Mouse (Mus musculus) layer of hippocampus, adult 6 months (tissue): ENCODE measurements around the gene Cd48. TPM values are rescaled to one million over a fixed set of nuclear protein-coding genes. Genes with fewer than 3 reads are reported as not detected.

Experiments
- long read RNA-seq, 2 experiments: library from polyadenylated mRNA; unstranded; transcript quantifications; one replicate each; pipeline ENCODE4 v2.0.0; 2019 to 2020
- microRNA-seq: library from miRNA; unstranded; fragments of <30 nt; microRNA quantifications from one replicate; pipeline ENCODE4 v1.2.0, GENCODE M21; 2020
- polyA plus RNA-seq: library from polyadenylated mRNA; unstranded; fragments of <200 nt; fragmentation: Nextera tagmentation; gene quantifications from 2 replicates; pipeline ENCODE4 v1.2.3, GENCODE M21; 2021

The Cd48 gene
- 1.8 and 2.0 TPM in 2 replicates for polyA plus RNA-seq
- long read RNA-seq, experiment 1, transcript Cd48-202 (4 exons, 1,186 nt) = major isoform, 5 of 5 reads
- long read RNA-seq, experiment 1, partial matches to known transcripts = 0 of 5 reads
- long read RNA-seq, experiment 1, other reads (novel, unspliced or antisense) = 0 of 5 reads
- long read RNA-seq, experiment 2, partial matches to known transcripts = 0 of 1 reads
- long read RNA-seq, experiment 2, other reads (novel, unspliced or antisense) = 0 of 1 reads

GRCm38 (mm10) chr1:171681531-171682299 lies at the start of gene Cd48:
Cd48 (plus strand) TSS chr1:171682009.

GRCm38 (mm10) chr1:171652734-171653133 lies 29.1 kb upstream of the Cd48 start, which contains the start of gene Slamf7:
Slamf7 (minus strand) TSS chr1:171653035.

Small RNA genes lying within 50 kb of the gene (microRNA-seq; reads per million reads assigned to microRNA genes)
- gene Mir7683 = not detected

Other genes starting within 250 kb of the Cd48 start
- 9.5 and 13.0 TPM in 2 replicates for gene F11r, start 244.5 kb upstream of the Cd48 start, polyA plus RNA-seq
- 7.4 and 7.6 TPM in 2 replicates for gene Alyref2, start 178.5 kb upstream of the Cd48 start, polyA plus RNA-seq
- not detected in 2 replicates for gene Itln1, start 146.7 kb upstream of the Cd48 start, polyA plus RNA-seq
- not detected in 2 replicates for gene Cd244a, start 122.8 kb upstream of the Cd48 start, polyA plus RNA-seq
- 0.10 and 0.11 TPM in 2 replicates for gene Ly9, start 74.6 kb upstream of the Cd48 start, polyA plus RNA-seq
- gene Slamf7, start 29.0 kb upstream of the Cd48 start, polyA plus RNA-seq = not detected in 2 replicates
- gene Slamf1, start 85.1 kb downstream of the Cd48 start, polyA plus RNA-seq = 0.16 and 0.24 TPM in 2 replicates
- gene Cd84, start 157.7 kb downstream of the Cd48 start, polyA plus RNA-seq = 2.1 and 2.5 TPM in 2 replicates
- not detected in 2 replicates for gene Gm10521, start 213.7 kb downstream of the Cd48 start, polyA plus RNA-seq
- 0.41 and 1.1 TPM in 2 replicates for gene Slamf6, start 235.5 kb downstream of the Cd48 start, polyA plus RNA-seq